Mouse (Mus musculus) spleen, postnatal 10 days (tissue): ENCODE data around the gene C8b.

Experiments
- DNase-seq, 2 experiments: peaks; one replicate each; pipeline ENCODE4 v3.0.0; 2021 to 2022; ENCODE audit warnings: low spot score in 2 of 2

Gene C8b

GRCm38 (mm10) chr4:104810710-104811286 is 44.7 kb downstream of the C8b start:
- no peak for DNase-seq

- no peak for DNase-seq
Observed at GRCm38 (mm10) chr4:104813617-104814016, 47.5 kb downstream of the C8b start.

- no peak for DNase-seq
Observed at GRCm38 (mm10) chr4:104816519-104817232, 50.6 kb downstream of the C8b start.

GRCm38 (mm10) chr4:104817509-104817908 is 51.4 kb downstream of the C8b start:
- DNase-seq = no peak

- DNase-seq = no peak
Observed at GRCm38 (mm10) chr4:104818986-104819385, 52.9 kb downstream of the C8b start.

- no peak for DNase-seq
Observed at GRCm38 (mm10) chr4:104819891-104820290, 53.8 kb downstream of the C8b start.

- no peak for DNase-seq
Observed at GRCm38 (mm10) chr4:104823597-104824101, 57.5 kb downstream of the C8b start.

- DNase-seq = no peak
Observed at GRCm38 (mm10) chr4:104824381-104825077, 58.4 kb downstream of the C8b start.

GRCm38 (mm10) chr4:104828939-104829338 is 62.8 kb downstream of the C8b start:
- no peak for DNase-seq

GRCm38 (mm10) chr4:104835096-104835495 is 69.0 kb downstream of the C8b start:
- DNase-seq = no peak

- no peak for DNase-seq
Observed at GRCm38 (mm10) chr4:104838342-104838741, 72.2 kb downstream of the C8b start.

- no peak for DNase-seq
Observed at GRCm38 (mm10) chr4:104842204-104842603, 76.1 kb downstream of the C8b start.

GRCm38 (mm10) chr4:104843546-104843945 is 77.4 kb downstream of the C8b start:
- no peak for DNase-seq
